Mouse (Mus musculus): Measurements from ENCODE around the gene Myl6b. TPM values are rescaled to one million over a fixed set of nuclear protein-coding genes. Genes with fewer than 3 reads are reported as not detected.

Myl6b gene
- polyA plus RNA-seq, 1 experiment from 2014 or later: 2.3 TPM

DNA sequence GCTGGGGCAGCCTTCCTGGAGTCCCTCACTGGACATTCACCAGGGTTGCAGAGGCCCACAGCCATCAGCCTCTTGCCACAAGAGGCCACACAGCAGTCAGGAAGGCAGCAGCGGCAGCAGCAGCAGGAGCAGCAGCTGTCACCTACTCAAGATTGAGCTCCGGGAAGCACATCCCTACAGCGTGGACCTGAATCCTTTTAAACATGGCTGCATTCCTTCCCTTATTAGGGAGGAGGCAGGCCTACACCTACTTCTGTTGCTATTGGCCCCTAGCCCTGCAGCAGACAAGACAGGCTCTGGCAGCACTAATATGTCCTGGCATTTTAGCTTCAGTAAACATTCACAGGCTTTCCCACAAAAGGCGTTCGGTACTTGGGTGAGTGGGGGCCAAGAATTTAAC lies 8.3 kb downstream of the Myl6b start:
- no peak overlapping the region; the same call in 1 of the 2 replicates for H3K27ac ChIP-seq (replicated peaks)
- H3K27me3 ChIP-seq (replicated peaks; ENCODE audit: low read depth, poor library complexity, severe bottlenecking): no peaks in the 10 kb centered on the region
- no peak for DNase-seq (ENCODE audit: low spot score)
- peaks cover 32% of the 10 kb centered on the region for H3K4me1 ChIP-seq
- H3K36me3 ChIP-seq (replicated peaks): peaks cover 73% of the 10 kb centered on the region
- 78% methylated on average over 5 of the region's 5 CpGs for WGBS
- peak overlapping the region; percentile 11; the same call in 1 of the 2 replicates for H3K4me3 ChIP-seq
- H3K9me3 ChIP-seq: no peaks in the 10 kb centered on the region

DNA sequence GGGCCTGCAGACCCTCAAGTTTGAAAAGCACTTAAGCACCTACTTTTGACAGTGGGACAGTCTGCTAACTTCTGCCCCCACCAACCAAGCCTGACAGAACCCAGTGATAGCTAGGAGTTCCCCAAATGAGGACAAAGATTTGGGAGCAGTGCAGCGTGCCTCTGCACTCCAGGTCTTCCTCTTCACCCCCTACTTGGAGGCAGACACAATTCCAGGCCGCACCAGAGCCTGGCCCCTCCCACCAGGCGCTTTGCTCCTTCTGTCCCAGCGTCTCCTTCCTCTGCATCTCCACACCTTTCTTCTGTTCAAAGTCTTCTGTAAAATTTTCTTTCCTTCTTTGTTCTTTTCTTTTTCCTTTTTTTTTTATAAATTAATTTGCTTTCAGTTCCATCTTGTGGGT lies 8.7 kb downstream of the Myl6b start:
- peaks cover 76% of the 10 kb centered on the region for H3K36me3 ChIP-seq (replicated peaks)
- no peaks in the 10 kb centered on the region for H3K9me3 ChIP-seq
- DNase-seq (ENCODE audit: low spot score): no peak
- H3K4me1 ChIP-seq: peaks cover 28% of the 10 kb centered on the region
- no peak overlapping the region for H3K27ac ChIP-seq (replicated peaks)
- H3K27me3 ChIP-seq (replicated peaks; ENCODE audit: low read depth, poor library complexity, severe bottlenecking): no peaks in the 10 kb centered on the region
- WGBS: 69% methylated on average over 4 of the region's 4 CpGs
- peak overlapping the region; percentile 11; the same call in 1 of the 2 replicates for H3K4me3 ChIP-seq

DNA sequence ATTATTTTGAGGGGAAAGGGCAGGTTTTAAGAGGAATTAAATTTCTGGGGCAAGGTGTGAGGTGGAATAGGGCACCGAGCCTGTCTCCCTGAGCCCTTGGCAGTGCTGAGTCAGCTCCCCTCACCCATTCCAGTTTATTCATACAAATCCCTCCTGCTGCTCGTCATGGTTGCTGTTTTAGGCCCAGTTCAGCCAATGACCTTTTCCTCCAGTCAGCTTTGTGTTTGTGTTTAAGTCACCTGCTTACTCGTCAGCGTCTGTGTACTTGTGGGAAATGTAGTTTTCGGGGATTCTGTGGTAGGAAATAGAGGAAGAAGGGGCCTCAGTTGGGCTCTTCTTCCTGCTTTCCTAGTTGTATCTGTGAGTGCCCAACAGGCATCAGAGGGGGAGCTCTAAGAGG lies 9.1 kb downstream of the Myl6b start:
- Histone ChIP-seq H3K4me3 (no peak overlapping the region), H3K4me1 (peaks cover 24% of the 10 kb centered on the region), H3K27ac (replicated peaks) (no peak overlapping the region), H3K27me3 (replicated peaks; ENCODE audit: low read depth, poor library complexity, severe bottlenecking) (no peaks in the 10 kb centered on the region), H3K9me3 (no peaks in the 10 kb centered on the region), H3K36me3 (replicated peaks) (peaks cover 81% of the 10 kb centered on the region)
- DNase-seq (ENCODE audit: low spot score): no peak
- WGBS: 75% methylated on average over 5 of the region's 5 CpGs

DNA sequence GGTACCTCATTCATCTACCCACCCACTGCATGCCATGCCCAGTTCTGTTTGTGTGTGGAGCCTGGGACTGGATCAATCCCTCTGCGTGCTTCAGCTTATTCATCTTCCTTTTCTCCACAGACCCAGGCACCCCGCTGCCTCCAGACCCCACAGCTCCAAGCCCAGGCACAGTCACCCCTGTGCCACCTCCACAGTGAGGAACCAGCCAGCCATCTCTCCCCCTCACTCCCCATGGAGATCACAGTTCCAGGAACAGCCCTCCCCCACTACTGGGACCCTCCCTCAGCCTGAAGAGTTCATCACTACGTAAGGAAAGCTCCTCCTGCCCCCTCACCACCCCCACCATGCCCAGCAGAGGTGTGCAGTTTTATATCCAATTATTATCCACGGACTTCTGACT lies 9.7 kb downstream of the Myl6b start:
- Histone ChIP-seq H3K36me3 (replicated peaks) (peaks cover 87% of the 10 kb centered on the region), H3K4me3 (peak overlapping the region; percentile 4; the same call in 1 of the 2 replicates), H3K9me3 (no peaks in the 10 kb centered on the region), H3K27me3 (replicated peaks; ENCODE audit: low read depth, poor library complexity, severe bottlenecking) (no peaks in the 10 kb centered on the region), H3K27ac (replicated peaks) (no peak overlapping the region), H3K4me1 (peaks cover 21% of the 10 kb centered on the region)
- no peak for DNase-seq (ENCODE audit: low spot score)
- WGBS: 87% methylated on average over 4 of the region's 4 CpGs

GRCm38 (mm10) chr10:128487861-128488712 lies 10.4 kb downstream of the Myl6b start:
- 95% methylated on average over 22 of the region's 22 CpGs for WGBS
- Histone ChIP-seq H3K4me1 (peaks cover 21% of the 10 kb centered on the region), H3K27me3 (replicated peaks; ENCODE audit: low read depth, poor library complexity, severe bottlenecking) (no peaks in the 10 kb centered on the region), H3K36me3 (replicated peaks) (peaks cover 93% of the 10 kb centered on the region), H3K4me3 (no peak overlapping the region), H3K27ac (replicated peaks) (no peak overlapping the region), H3K9me3 (no peaks in the 10 kb centered on the region)
- no peak for DNase-seq (ENCODE audit: low spot score)

GRCm38 (mm10) chr10:128486370-128486769 lies 12.1 kb downstream of the Myl6b start:
- 92% methylated on average over 7 of the region's 7 CpGs for WGBS
- H3K36me3 ChIP-seq (replicated peaks): peaks cover 99% of the 10 kb centered on the region

DNA sequence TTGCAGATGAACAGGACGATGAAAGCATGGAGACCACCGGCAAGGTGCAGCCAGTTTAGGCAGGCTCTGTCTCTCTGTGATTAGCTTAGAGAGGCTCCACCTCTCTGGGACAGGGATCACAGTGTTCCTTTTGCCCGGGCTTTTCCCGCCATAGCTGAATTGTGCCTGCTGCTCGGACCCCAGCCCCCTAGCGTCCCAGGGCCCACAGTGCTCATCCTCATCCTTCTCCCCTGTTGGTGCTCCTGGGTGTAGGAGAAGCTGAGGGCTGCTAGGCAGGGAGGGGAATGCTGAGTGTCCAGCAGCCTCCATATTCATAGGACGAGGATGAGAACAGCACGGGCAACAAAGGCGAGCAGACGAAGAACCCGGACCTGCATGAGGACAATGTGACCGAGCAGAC lies 24.1 kb downstream of the Myl6b start:
- 83% methylated on average over 12 of the region's 12 CpGs for WGBS
- no peak for DNase-seq (ENCODE audit: low spot score)

More at GRCm38 (mm10) chr10:128486370-128486769, 12.1 kb downstream of the Myl6b start:
- Histone ChIP-seq H3K27ac (replicated peaks) (no peak overlapping the region), H3K4me1 (peaks cover 5% of the 10 kb centered on the region), H3K4me3 (no peak overlapping the region), H3K27me3 (replicated peaks; ENCODE audit: low read depth, poor library complexity, severe bottlenecking) (no peaks in the 10 kb centered on the region), H3K9me3 (no peaks in the 10 kb centered on the region)
- no peak for DNase-seq (ENCODE audit: low spot score)

GRCm38 (mm10) chr10:128460270-128460630 lies 38.2 kb downstream of the Myl6b start:
- peaks cover 44% of the 10 kb centered on the region for H3K36me3 ChIP-seq (replicated peaks)
- H3K27ac ChIP-seq (replicated peaks): peak overlapping the region; percentile 98
- H3K27me3 ChIP-seq (replicated peaks; ENCODE audit: low read depth, poor library complexity, severe bottlenecking): peaks cover 12% of the 10 kb centered on the region
- H3K4me1 ChIP-seq: peaks cover 15% of the 10 kb centered on the region
- DNase-seq (ENCODE audit: low spot score): peak; percentile 16
- no peaks in the 10 kb centered on the region for H3K9me3 ChIP-seq
- 3% methylated on average over 5 of the region's 5 CpGs for WGBS
- H3K4me3 ChIP-seq: peak overlapping the region; percentile 94

More for the DNA sequence above, 24.1 kb downstream of the Myl6b start:
- Histone ChIP-seq H3K27me3 (replicated peaks; ENCODE audit: low read depth, poor library complexity, severe bottlenecking) (no peaks in the 10 kb centered on the region), H3K9me3 (no peaks in the 10 kb centered on the region), H3K4me3 (peak overlapping the region; percentile 21; the same call in 1 of the 2 replicates), H3K36me3 (replicated peaks) (peaks cover 100% of the 10 kb centered on the region), H3K4me1 (no peaks in the 10 kb centered on the region), H3K27ac (replicated peaks) (no peak overlapping the region)

DNA sequence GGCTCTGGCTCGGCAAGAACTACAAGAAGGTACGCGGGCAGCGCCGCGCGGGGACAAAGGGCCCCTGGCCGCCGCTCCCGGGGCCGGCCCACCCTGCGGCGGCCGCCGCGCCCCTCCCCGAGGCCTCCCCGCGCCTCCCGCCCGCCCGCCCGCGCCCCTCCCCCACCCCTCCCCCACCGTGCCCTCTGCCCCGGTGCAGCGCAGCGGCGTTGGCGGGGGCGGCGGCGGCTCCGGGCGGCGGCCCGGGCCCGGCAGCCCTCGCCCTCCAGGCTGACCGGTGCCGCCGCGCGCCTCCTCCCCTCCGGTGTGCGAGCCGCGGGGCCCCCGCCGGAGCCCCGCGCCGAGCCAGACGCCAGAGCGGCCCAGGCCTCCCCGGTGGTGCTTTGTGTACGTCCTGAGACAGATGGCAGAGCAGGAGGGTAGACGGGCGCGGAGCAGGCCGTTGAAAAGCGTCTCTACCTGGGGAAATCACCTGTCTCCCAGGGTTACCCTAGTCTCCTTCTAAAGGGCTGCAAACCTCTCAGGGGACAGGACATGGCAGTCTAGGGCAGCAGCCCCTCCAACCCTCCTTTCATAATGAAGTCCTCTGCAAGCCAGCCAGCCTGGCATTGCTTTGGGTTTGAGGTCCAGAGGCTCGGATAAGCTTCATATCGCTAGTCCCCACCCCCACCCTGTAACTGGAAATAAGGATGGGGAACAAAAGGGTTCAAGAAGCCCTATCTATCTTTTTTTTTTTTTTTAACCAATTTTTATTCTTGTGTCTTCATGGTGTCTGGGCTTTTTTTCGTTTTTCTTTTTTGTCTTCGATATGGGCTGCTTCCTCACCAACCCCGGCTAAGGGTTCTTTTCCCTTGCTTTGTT lies 38.8 kb downstream of the Myl6b start:
- Histone ChIP-seq H3K4me1 (peaks cover 21% of the 10 kb centered on the region), H3K4me3 (peak overlapping the region; percentile 94), H3K27me3 (replicated peaks; ENCODE audit: low read depth, poor library complexity, severe bottlenecking) (peaks cover 12% of the 10 kb centered on the region), H3K36me3 (replicated peaks) (peaks cover 38% of the 10 kb centered on the region), H3K27ac (replicated peaks) (peak overlapping the region; percentile 98), H3K9me3 (no peaks in the 10 kb centered on the region)
- WGBS: 1% methylated on average over 67 of the region's 67 CpGs
- peak; percentile 67 for DNase-seq (ENCODE audit: low spot score)

- peak within 1 kb of the TSS; percentile 94 for H3K4me3 ChIP-seq
- H3K36me3 ChIP-seq (replicated peaks): peaks cover 30% of the 10 kb centered on the region
- peak; percentile 90 for DNase-seq (ENCODE audit: low spot score)
- H3K27ac ChIP-seq (replicated peaks): peak within 1 kb of the TSS; percentile 98
- no peaks in the 10 kb centered on the region for H3K9me3 ChIP-seq
- H3K27me3 ChIP-seq (replicated peaks; ENCODE audit: low read depth, poor library complexity, severe bottlenecking): peaks cover 12% of the 10 kb centered on the region
- under 1% methylated on average over 86 of the region's 86 CpGs for WGBS
- peaks cover 22% of the 10 kb centered on the region for H3K4me1 ChIP-seq
Observed at GRCm38 (mm10) chr10:128458719-128459408, 39.6 kb downstream of the Myl6b start, which contains the start of gene Smarcc2. Gene Smarcc2, plus strand, starts transcription at chr10:128459248.

GRCm38 (mm10) chr10:128458348-128458718 lies 40.2 kb downstream of the Myl6b start:
- peaks cover 25% of the 10 kb centered on the region for H3K36me3 ChIP-seq (replicated peaks)
- peak overlapping the region; percentile 98 for H3K27ac ChIP-seq (replicated peaks)
- peak; percentile 94 for DNase-seq (ENCODE audit: low spot score)
- under 1% methylated on average over 29 of the region's 29 CpGs for WGBS
- H3K4me3 ChIP-seq: peak overlapping the region; percentile 94
- peaks cover 12% of the 10 kb centered on the region for H3K27me3 ChIP-seq (replicated peaks; ENCODE audit: low read depth, poor library complexity, severe bottlenecking)
- peaks cover 22% of the 10 kb centered on the region for H3K4me1 ChIP-seq
- no peaks in the 10 kb centered on the region for H3K9me3 ChIP-seq

DNA sequence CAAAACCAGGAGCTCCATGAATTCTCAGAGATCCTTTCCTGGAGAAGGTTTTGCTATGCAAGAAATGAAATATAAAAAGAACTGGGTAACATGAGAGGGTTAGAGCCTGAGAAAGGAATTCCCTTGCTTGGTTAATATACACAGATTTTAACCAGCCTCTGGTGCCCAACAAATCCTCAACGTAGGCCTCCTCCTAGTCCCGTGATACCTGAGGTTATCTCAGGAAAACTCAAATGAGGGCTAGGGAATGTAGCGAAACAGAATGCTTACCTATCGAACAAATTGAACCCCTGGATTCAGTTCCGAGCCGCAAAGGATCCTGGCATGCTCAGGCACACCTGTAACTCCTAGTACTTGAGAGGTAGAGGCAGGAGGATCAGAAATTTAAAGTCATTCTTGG lies 40.8 kb downstream of the Myl6b start:
- no peak for DNase-seq (ENCODE audit: low spot score)
- peaks cover 12% of the 10 kb centered on the region for H3K27me3 ChIP-seq (replicated peaks; ENCODE audit: low read depth, poor library complexity, severe bottlenecking)
- WGBS: 83% methylated on average over 6 of the region's 6 CpGs
- H3K4me3 ChIP-seq: peak overlapping the region; percentile 94
- H3K27ac ChIP-seq (replicated peaks): no peak overlapping the region
- no peaks in the 10 kb centered on the region for H3K9me3 ChIP-seq
- H3K4me1 ChIP-seq: peaks cover 22% of the 10 kb centered on the region
- H3K36me3 ChIP-seq (replicated peaks): peaks cover 18% of the 10 kb centered on the region
